Mouse (Mus musculus): ENCODE measurements around the gene Serpinb2.

- TF ChIP-seq CTCF (IDR thresholded peaks at IDR 0.05; ENCODE audit: low read depth) (no peak), EP300 (IDR thresholded peaks at IDR 0.05; ENCODE audit: low read depth) (no peak)
Measured at GRCm38 (mm10) chr1:107537435-107537834, 26.2 kb downstream of the Serpinb2 start.

Data from liver, postnatal 0 days (tissue).